Mouse (Mus musculus) gastrocnemius, adult 2 months (tissue): Measurements from ENCODE around the gene Slc12a1. TPM values are rescaled to one million over a fixed set of nuclear protein-coding genes. Genes with fewer than 3 reads are reported as not detected.

Source experiments
- DNase-seq: peaks from one replicate; pipeline ENCODE4 v3.0.0; 2022
- H3K27ac ChIP-seq: fragments of 200-600 bp; 2 replicates; pipeline ENCODE4 v1.8.1; 2022; ENCODE audit warnings: mild to moderate bottlenecking
- H3K4me3 ChIP-seq: fragments of 200-600 bp; 2 replicates; pipeline ENCODE4 v1.8.1; 2022; ENCODE audit warnings: mild to moderate bottlenecking, moderate library complexity
- CTCF ChIP-seq: fragments of 200-600 bp; IDR thresholded peaks from 2 replicates; pipeline ENCODE4 v1.8.1; 2022; ENCODE audit warnings: antibody characterized with exemption, mild to moderate bottlenecking, moderate library complexity
- intact Hi-C: fragments of 180-260 bp; cut with DNase I; formaldehyde crosslinking; loops from one replicate; pipeline ENCODE4 v1.15.1; 2025
- total RNA-seq, 2 experiments: library from RNA; stranded (reverse); gene quantifications; 2 replicates each; pipeline ENCODE4 v1.2.3; 2021

Gene Slc12a1
- total RNA-seq, 2 experiments from 2014 or later = not detected

DNA sequence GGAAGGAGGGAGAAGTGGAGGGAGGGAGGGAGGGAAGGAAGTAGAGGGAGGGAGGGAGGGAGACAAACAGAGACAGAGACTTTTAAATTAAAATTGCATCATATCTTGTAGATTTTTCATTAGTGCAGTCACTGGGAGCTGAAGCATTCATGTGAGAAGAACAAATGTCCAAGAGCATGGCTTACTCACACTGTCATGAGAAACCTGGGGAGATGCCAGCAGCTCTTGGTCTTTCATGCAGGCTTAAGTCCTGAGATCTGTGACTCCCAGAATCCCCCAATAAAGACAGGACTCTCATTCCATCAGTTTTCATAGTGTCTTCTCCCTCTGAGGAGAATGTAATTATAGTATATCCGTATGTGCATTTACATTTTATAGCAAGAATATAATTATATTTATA is 66.3 kb downstream of the Slc12a1 start:
- Histone ChIP-seq H3K4me3 (no peak overlapping the region), H3K27ac (no peak overlapping the region)
- intact Hi-C loops = no loop called here
- no peak for DNase-seq
- TF ChIP-seq CTCF = no peak

DNA sequence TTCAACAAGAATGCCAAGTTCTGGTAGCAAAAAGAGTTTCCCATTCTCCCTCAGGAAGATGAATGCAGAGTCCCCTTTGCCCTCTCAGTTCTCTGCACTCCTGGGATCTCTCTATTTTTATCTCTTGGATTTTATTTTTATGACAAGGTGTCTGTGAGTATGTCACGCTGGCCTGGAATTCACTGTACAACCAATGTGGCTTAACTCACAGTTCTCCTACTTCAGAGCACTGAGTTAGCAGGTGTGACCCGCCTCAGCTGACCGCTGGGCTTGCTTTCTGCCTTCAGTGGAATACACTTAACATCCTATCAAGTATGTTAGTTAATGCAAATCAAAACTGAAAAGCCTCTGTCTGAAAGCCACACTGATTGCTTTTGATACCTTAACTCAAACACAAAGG is 67.0 kb downstream of the Slc12a1 start:
- no peak for TF ChIP-seq CTCF
- intact Hi-C loops = no loop called here
- Histone ChIP-seq H3K4me3 (no peak overlapping the region), H3K27ac (no peak overlapping the region)
- DNase-seq = no peak

GRCm38 (mm10) chr2:125221673-125222072 is 69.4 kb downstream of the Slc12a1 start:
- no peak for DNase-seq
- no peak overlapping the region for H3K4me3 ChIP-seq
- no peak overlapping the region for H3K27ac ChIP-seq
- no peak for TF ChIP-seq CTCF
- intact Hi-C loops = no loop called here

- DNase-seq = no peak
- intact Hi-C loops = no loop called here
- Histone ChIP-seq H3K27ac (no peak overlapping the region), H3K4me3 (no peak overlapping the region)
- TF ChIP-seq CTCF = no peak
These were observed 76.4 kb downstream of the Slc12a1 start for GRCm38 (mm10) chr2:125228472-125229409.

DNA sequence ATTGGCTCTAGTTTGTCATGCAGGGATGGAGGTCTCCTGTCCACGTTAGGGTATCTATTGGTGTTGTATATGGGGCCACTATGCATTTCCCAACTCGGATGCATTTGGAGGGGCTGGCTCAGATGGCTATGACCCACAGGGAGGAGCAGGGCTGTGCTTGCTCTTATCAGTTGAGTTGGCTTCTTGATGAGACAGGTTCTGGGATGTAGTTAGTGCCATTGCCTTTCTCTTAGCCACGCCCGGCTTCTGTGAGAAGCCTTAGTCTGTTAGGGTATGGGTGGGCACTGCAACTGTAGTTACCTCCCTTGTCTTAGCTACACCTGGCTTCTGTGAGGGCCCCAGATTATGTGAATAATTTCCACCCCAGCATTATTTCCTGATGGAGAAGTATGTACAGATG is 79.9 kb downstream of the Slc12a1 start:
- Histone ChIP-seq H3K27ac (no peak overlapping the region), H3K4me3 (no peak overlapping the region)
- no peak for TF ChIP-seq CTCF
- intact Hi-C loops = no loop called here
- no peak for DNase-seq

- Histone ChIP-seq H3K4me3 (no peak overlapping the region), H3K27ac (no peak overlapping the region)
- intact Hi-C loops = no loop called here
- TF ChIP-seq CTCF = no peak
- no peak for DNase-seq
These were observed 81.2 kb downstream of the Slc12a1 start for GRCm38 (mm10) chr2:125233537-125233936.

GRCm38 (mm10) chr2:125234049-125234448 is 81.7 kb downstream of the Slc12a1 start:
- no peak for TF ChIP-seq CTCF
- no peak overlapping the region for H3K4me3 ChIP-seq
- intact Hi-C loops = no loop called here
- H3K27ac ChIP-seq = no peak overlapping the region
- no peak for DNase-seq

GRCm38 (mm10) chr2:125245545-125246285 is 93.4 kb downstream of the Slc12a1 start:
- no peak overlapping the region for H3K27ac ChIP-seq
- intact Hi-C loops = no loop called here
- no peak for DNase-seq
- TF ChIP-seq CTCF = no peak
- H3K4me3 ChIP-seq = no peak overlapping the region

- H3K27ac ChIP-seq = peak overlapping the region; percentile 83
- peak overlapping the region; percentile 88 for H3K4me3 ChIP-seq
- intact Hi-C loops = no loop called here
- no peak for DNase-seq
- no peak for TF ChIP-seq CTCF
These were observed 94.4 kb downstream of the Slc12a1 start for GRCm38 (mm10) chr2:125246669-125247068.

DNA sequence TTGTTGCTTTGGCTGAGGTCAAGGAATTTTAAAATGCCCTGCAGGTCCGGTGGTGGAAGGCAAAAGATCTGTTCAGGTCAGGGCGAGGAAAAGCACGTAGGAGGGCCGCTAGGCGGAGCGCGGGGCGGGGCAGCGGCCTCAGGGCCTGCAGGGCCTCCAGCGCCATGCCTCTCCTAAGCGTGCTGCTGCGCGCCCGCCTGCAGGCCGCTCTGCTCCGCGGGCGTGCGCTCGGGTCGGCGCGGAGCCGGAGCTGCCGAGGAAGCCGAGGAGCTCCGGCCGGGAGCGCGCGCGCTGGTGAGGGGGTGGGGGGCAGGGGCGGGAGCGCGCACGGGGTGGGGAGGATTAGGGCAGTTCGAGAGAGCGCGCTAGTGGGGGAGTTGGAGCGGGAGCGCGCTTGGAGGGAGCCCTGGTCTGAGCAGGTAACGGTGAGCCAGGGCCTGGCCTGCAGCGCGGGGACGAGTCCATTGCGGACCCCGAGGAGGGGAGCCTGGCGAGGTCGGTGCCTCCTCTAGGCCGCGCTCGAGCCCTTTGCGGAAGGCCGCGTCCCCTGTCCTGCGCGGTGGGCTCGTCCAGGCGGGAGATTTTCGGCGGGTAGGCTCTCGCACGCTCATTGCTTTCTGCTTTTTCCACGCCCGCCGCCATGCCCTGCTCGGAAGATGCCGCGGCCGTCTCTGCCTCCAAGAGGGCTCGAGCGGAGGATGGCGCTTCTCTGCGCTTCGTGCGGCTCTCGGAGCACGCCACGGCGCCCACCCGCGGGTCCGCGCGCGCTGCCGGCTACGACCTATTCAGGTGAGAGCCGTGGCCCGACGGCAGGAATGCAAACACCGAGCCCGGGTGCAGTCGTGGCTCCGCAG is 95.0 kb downstream of the Slc12a1 start, which contains the start of gene Dut:
Gene Dut (plus strand): TSS at position 83 of the 854 bp plus-strand sequence.
- peak; percentile 96 for DNase-seq
- H3K4me3 ChIP-seq = peak within 1 kb of the TSS; percentile 88
- H3K27ac ChIP-seq = peak within 1 kb of the TSS; percentile 83
- intact Hi-C loops = no loop called here
- peak; percentile 51 for TF ChIP-seq CTCF

DNA sequence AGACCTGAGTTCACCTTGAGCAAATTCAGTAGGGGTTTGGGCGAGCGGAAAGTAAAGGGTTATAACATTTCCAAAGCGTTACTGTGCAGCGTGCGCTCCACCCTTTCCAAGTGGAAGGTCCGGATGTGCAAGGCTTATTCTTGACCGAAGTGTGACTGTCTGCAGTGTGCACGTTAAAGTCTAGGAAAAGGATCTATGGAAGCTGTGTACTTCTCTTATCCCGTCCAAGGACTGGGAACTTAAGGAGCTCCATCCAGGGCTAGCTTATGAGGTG is 95.6 kb downstream of the Slc12a1 start:
- no peak for DNase-seq
- no peak for TF ChIP-seq CTCF
- Histone ChIP-seq H3K4me3 (peak overlapping the region; percentile 88), H3K27ac (peak overlapping the region; percentile 83)
- intact Hi-C loops = no loop called here

- DNase-seq = no peak
- no peak for TF ChIP-seq CTCF
- Histone ChIP-seq H3K27ac (peak overlapping the region; percentile 83; the same call in 1 of the 2 replicates), H3K4me3 (peak overlapping the region; percentile 88)
- intact Hi-C loops = no loop called here
These were observed 96.0 kb downstream of the Slc12a1 start for GRCm38 (mm10) chr2:125248256-125248655.
